Mouse (Mus musculus): ENCODE measurements around the gene Idi1.
"Not testable (repeated sequence)": the region's sequence is repeated elsewhere in the genome, so short reads cannot be mapped to it uniquely, and the experiment has no call there.

Gene Idi1

GRCm38 (mm10) chr13:8905986-8906385 is 20.7 kb downstream of the Idi1 start:
- not testable (repeated sequence) for DNase-seq

GRCm38 (mm10) chr13:8913890-8914289 is 28.6 kb downstream of the Idi1 start:
- peak; percentile 81 for DNase-seq

- DNase-seq, result no peak
Observed at GRCm38 (mm10) chr13:8933499-8933898, 48.2 kb downstream of the Idi1 start.

GRCm38 (mm10) chr13:8937611-8938140 is 52.4 kb downstream of the Idi1 start:
- not testable (repeated sequence) for DNase-seq

- peak; percentile 23 for DNase-seq
Observed at GRCm38 (mm10) chr13:8941110-8941509, 55.8 kb downstream of the Idi1 start.

GRCm38 (mm10) chr13:8941701-8942100 is 56.4 kb downstream of the Idi1 start:
- DNase-seq, result not testable (repeated sequence)
